Mouse (Mus musculus) gastrocnemius, postnatal 36 days (tissue): ENCODE measurements around the gene Ddc. TPM values are rescaled to one million over a fixed set of nuclear protein-coding genes. Genes with fewer than 3 reads are reported as not detected.
A peak's percentile ranks its signal among the peaks of the same experiment; 100 is the strongest.

Source experiments
- DNase-seq, 2 experiments: peaks; one replicate each; pipeline ENCODE4 v3.0.0; 2022
- intact Hi-C: fragments of 180-260 bp; cut with DNase I; formaldehyde crosslinking; loops from one replicate; pipeline ENCODE4 v1.15.1; 2025
- total RNA-seq, 2 experiments: library from RNA; stranded (reverse); gene quantifications; 2 replicates each; pipeline ENCODE4 v1.2.3; 2021

The Ddc gene
- total RNA-seq, 2 experiments from 2014 or later = 0.66 to 0.86 TPM

DNA sequence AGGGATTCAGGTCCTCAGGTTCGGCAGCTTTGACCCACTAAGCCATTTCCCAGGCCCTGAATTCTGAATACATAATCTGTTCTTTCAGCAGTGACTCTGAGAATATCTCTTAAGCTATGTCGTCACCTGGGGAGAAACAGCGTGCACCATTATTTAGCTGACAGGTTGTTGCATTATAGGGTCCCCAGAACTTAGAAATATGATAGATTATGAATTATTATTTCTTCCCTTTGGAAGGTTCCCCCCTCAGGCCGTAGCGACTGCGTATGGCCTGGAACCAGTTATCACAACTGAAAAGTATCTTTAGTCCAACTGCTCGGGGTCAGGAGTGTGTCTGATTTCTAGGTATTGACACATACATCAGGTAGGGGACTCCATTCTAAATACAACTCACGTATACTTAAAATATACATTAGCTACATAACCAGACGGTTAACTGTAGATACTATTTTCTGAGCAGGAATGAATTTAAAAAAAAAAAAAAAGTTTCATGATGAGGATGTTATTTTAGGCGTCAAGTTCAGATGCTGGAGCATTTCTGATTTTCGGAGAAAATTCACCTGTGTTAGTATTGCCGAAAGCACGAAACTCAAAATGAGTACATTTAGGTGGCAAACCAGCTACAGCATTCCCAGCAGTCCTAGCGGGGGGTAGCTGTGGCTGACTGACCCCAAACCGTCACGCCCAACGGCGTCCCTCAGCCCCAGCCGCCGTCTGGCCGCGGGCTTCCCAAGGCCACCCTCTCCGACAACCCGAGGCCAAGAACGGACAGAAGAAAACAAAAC, 89.7 kb downstream of the Ddc start:
- DNase-seq = no peak
- intact Hi-C loops = no loop called here

DNA sequence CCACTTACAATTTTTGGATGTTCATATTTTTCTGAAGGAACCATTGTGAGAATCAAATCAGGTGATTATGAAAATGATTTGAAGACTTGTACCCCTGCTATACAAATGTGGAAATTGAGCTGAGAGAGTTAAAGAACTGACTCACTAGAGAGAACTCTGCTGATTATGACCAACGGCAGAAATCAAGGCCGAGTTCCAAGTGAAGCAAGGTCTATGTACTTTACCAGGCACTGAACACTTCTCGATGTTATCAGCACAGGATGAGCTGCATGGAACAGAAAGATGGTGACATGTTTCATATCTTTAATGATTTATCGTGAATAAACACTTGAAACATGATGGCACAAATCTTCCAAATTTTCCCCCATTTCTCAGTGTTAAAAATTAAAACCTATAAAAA, 92.0 kb downstream of the Ddc start:
- DNase-seq = no peak
- intact Hi-C loops = no loop called here

DNA sequence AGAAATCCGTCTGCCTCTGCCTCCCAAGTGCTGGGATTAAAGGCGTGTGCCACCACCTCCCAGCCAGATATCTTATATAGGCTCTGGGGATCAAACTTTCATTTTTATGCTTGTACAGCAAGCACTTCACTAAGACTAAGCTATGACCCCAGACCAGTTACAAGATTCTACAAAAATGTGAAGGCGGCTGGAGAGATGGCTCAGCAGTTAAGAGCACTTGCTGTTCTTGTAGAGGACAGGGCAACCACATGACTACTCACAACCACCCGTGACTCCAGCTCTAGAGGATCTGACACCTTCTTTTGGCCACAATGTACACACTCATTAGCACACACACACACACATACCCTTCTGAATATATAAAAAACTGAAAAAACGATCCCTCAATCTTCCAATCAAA, 93.5 kb downstream of the Ddc start:
- intact Hi-C loops = no loop called here
- no peak for DNase-seq

- intact Hi-C loops = no loop called here
- DNase-seq = no peak
These were observed 96.9 kb downstream of the Ddc start for GRCm38 (mm10) chr11:11801067-11801466.

- intact Hi-C loops = no loop called here
- DNase-seq = no peak
These were observed 97.6 kb downstream of the Ddc start for GRCm38 (mm10) chr11:11800304-11800703.

DNA sequence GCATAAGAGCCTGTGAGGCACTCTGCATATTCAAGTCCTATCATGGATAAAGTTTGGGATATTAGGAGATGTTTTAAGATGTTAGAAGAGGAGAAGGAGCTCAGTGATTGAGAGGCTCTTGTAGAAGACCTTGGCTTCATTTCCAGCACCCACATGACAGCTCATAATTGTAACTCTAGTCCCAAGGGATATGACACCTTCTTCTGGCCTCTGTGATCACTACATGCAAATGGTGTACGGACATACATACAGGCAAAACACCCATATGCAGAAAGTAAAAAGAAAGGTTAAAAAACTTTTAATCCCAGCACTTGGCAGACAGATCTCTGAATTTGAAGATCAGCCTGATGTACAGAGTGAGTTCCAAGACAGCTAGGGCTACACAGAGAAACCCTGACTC, 99.3 kb downstream of the Ddc start:
- no peak for DNase-seq
- intact Hi-C loops = no loop called here

DNA sequence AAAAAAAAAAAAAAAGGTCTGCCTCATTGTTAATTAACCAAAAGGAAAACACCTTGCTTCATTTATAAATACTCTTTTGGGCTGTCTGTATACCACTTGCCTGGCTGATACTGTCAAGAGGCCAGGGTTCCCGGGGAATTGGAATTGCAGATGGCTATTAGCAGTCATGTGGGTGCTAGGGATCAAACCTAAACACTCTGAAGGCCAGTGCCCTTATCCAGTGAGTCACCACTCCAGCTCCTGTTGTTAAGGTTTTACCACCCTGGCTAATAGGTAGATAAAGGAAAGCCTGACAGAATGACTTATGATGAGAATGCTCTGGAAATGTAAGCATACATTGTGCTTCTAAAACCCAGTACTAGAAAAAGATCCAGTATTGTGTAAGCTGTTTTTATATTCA, 103.3 kb downstream of the Ddc start:
- intact Hi-C loops = no loop called here
- DNase-seq = no peak

GRCm38 (mm10) chr11:11788521-11788974, 109.4 kb downstream of the Ddc start:
- intact Hi-C loops = loop anchor here (2.0 kb wide), 1 partner anchor 232 kb away; no protein-coding TSS in a partner anchor
- DNase-seq = peak; percentile 52 to 55

- intact Hi-C loops = no loop called here
- DNase-seq = no peak
These were observed 112.5 kb downstream of the Ddc start for GRCm38 (mm10) chr11:11785457-11785856.

- DNase-seq = no peak
- intact Hi-C loops = no loop called here
These were observed 116.2 kb downstream of the Ddc start for GRCm38 (mm10) chr11:11781728-11782127.

DNA sequence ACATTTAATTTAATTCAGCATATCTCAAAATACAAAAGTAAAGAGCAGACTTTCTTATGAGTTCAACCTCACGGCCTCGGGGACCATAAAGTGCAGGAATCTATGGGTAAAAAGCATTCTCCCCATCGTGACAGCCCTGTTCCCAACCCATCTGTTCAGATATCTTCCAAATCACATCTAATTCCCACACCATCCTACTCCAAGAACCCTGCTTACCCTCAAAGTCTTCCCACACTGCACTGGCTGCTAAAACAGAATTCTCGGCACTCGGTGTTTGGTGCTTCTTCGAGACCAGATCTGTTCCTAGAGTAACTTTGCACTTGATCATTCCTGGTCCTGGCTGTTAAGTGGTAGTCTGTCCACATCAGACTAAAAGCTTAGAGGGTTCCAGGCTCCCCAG, 119.6 kb downstream of the Ddc start:
- no peak for DNase-seq
- intact Hi-C loops = no loop called here

DNA sequence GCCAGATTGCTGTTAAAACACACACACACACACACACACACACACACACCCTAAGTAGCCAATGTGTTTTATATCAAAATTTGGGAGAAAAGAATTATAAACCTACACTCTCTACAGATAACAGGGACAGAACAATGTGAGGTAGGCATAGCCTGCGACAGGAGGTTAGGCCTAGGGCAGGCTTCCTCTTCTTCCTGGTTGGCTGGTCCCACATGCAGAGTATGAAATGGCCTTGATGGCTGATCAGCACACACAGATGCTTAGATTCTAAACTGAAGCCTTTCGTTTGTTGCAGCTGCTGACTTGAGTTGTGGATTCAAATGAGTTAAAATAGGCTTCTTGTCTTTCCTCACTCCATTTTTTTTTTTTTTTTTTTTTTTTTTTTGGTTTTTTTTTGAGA, 120.1 kb downstream of the Ddc start:
- DNase-seq = no peak
- intact Hi-C loops = no loop called here

DNA sequence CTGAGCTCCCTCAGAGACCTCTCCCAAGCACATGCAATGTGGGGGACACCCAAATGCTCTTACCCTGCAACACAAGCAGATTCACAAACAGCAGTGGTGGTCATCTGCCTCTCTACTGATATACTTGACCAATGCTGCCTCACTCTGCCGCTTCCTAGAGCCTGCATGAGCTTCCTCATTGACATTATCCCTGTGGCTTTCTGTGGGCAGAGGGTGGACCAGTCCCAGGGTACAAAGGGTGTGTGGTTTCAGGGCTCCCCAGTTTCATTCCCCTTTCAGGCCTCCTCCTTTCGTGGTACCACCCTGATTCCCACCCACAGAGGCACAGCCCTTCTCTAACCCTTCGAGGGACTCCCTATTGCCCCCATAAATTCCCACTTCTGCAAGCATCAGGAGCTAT, 120.7 kb downstream of the Ddc start:
- intact Hi-C loops = no loop called here

DNA sequence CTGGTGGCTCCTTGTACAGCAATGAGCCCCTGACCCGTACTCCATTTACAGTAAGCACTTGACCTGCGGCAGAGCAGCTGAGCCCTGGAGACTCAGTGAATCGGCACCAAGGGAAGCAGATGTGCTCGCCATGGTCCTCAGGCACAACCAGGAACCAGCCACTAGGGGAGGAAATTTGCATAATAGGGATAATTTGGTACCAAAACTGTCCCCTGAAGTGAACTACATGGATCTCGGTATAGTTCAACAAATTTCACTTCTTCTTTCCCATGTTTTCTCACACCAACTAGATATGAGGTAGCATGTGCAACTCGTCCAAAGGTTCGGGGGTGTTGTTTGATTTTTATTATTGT, 121.1 kb downstream of the Ddc start:
- DNase-seq = no peak
- intact Hi-C loops = no loop called here

More for the DNA sequence above, 120.7 kb downstream of the Ddc start:
- no peak for DNase-seq

- DNase-seq = no peak
- intact Hi-C loops = no loop called here
These were observed 121.7 kb downstream of the Ddc start for GRCm38 (mm10) chr11:11776071-11776821.

GRCm38 (mm10) chr11:11774893-11775292, 123.1 kb downstream of the Ddc start:
- intact Hi-C loops = no loop called here
- DNase-seq = no peak

DNA sequence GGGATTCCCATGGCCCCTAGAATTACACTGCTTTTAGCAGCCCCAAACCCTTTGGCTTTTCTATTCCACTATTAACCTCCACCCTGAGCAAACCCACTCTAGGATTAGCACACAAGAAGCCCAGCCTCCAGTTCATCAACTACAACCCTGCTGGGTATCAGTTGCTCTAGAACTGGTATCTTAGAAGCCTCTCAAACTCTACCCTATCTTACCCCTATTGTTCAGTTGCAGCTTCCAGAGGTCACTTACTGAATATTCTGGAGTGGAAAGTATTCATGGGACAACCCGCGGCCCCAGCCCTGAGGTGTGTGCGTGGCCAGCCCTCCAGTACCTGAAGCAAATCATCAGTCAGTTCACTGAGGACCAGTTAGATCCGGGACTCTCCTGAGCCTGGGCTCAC, 123.6 kb downstream of the Ddc start:
- DNase-seq = no peak
- intact Hi-C loops = no loop called here

DNA sequence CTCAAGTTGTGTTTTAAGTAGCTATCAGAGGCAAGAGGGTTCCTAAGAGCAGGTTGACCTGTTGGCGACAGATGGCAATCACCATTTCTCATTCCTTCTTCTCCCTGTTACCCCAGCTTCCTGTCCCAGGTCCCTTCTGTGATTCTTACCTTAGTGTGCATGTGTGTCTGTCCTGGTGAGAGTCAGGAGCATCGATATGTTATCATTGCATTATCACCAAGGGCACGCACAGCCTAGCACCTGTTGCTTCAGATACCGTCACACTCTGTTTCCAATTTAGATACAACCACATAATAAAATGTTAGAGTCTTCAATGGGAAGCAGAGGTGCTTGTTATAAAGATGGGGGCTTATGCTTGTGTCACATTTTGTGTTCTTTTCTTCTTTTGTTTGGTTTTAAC, 125.7 kb downstream of the Ddc start:
- no peak for DNase-seq
- intact Hi-C loops = no loop called here

GRCm38 (mm10) chr11:11770691-11771090, 127.3 kb downstream of the Ddc start:
- no peak for DNase-seq
- intact Hi-C loops = no loop called here

DNA sequence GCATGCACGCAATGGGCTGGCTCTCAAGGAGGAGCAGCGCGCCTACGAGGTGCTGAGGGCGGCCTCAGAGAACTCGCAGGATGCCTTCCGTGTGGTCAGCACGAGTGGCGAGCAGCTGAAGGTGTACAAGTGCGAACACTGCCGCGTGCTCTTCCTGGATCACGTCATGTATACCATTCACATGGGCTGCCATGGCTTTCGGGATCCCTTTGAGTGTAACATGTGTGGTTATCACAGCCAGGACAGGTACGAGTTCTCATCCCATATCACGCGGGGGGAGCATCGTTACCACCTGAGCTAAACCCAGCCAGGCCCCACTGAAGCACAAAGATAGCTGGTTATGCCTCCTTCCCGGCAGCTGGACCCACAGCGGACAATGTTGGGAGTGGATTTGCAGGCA, 128.7 kb downstream of the Ddc start:
- intact Hi-C loops = no loop called here
- no peak for DNase-seq

DNA sequence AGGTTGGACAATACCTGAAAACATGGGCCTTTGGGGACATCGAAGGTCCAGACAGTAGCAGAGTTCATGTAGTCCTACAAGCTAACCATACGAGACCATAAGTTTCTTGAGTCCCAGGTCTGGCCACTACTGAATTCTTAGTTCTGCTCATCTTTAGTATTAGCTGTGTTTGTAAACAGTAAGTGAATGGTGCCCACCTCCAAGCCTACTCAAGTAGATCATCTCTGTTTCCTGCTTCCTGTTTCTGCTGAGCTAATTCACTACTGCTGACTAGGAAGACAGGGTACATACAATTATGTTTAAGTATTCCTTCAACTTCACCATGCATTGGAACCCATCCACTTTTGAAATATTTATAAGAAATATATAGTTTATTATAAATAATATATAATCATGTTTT, 129.9 kb downstream of the Ddc start:
- no peak for DNase-seq
- intact Hi-C loops = no loop called here

GRCm38 (mm10) chr11:11766736-11767135, 131.2 kb downstream of the Ddc start:
- no peak for DNase-seq
- intact Hi-C loops = no loop called here
